In genomic region chr5:31920890-31921289, GRCm38 (mm10) we compare ENCODE assay signal across 19 mouse cellular contexts.
DNase-seq lines count a peak whose midpoint lies in the region; ATAC-seq and TF ChIP-seq lines count a peak whose summit lies in the region.
"Had no signal": no experiment of that assay in that cellular context is flagged by ENCODE, and none has a peak within 500 bp of the region (broad histone marks: within the 10 kb centered on the region; RNA-seq: fewer than 3 reads in every experiment).

No protein-coding gene starts in this region.

- intact Hi-C loops in heart, postnatal 25 days (cut with DNase I) = no loop called here

- no peaks in the 10 kb centered on the region for H3K36me3 ChIP-seq in heart, embryonic 12.5 days
- H3K36me3 ChIP-seq in intestine, embryonic 15.5 days = no peaks in the 10 kb centered on the region
- no peaks in the 10 kb centered on the region for H3K36me3 ChIP-seq in stomach, postnatal 0 days (ENCODE audit: control insufficient read depth, insufficient read depth, low read length)
- H3K36me3 ChIP-seq: midbrain, embryonic 15.5 days had no signal

- no peak overlapping the region for H3K4me2 ChIP-seq in heart, embryonic 12.5 days
- H3K4me2 ChIP-seq in intestine, embryonic 15.5 days (replicated peaks) = no peak overlapping the region
- H3K4me2 ChIP-seq in stomach, postnatal 0 days (replicated peaks; ENCODE audit: low read depth) = no peak overlapping the region
- H3K4me2 ChIP-seq: liver, embryonic 11.5 days; midbrain, embryonic 15.5 days had no signal

- peaks cover 10% of the 10 kb centered on the region; the same call in 1 of the 2 replicates for H3K4me1 ChIP-seq in heart, embryonic 12.5 days (replicated peaks)
- H3K4me1 ChIP-seq in intestine, embryonic 15.5 days (replicated peaks) = peaks cover 20% of the 10 kb centered on the region
- H3K4me1 ChIP-seq in stomach, postnatal 0 days (replicated peaks; ENCODE audit: control insufficient read depth, insufficient read depth) = no peaks in the 10 kb centered on the region
- H3K4me1 ChIP-seq: midbrain, embryonic 15.5 days had no signal

- TF ChIP-seq EP300 in stomach, postnatal 0 days (optimal IDR thresholded peaks at IDR 0.05) = no peak

- 0 out of 2 replicates have a peak, but pooled peaks cover 4% of the 10 kb centered on the region for H3K9me3 ChIP-seq in heart, embryonic 12.5 days (replicated peaks)
- no peaks in the 10 kb centered on the region for H3K9me3 ChIP-seq in intestine, embryonic 15.5 days
- no peaks in the 10 kb centered on the region for H3K9me3 ChIP-seq in stomach, postnatal 0 days (ENCODE audit: control insufficient read depth, low read length)
- H3K9me3 ChIP-seq: midbrain, embryonic 15.5 days had no signal

- WGBS in heart, embryonic 12.5 days = 42% methylated on average over 1 of the region's 1 CpGs
- 25% methylated on average over 1 of the region's 1 CpGs for WGBS in intestine, embryonic 15.5 days
- 47% methylated on average over 1 of the region's 1 CpGs for WGBS in stomach, postnatal 0 days

- no peak for TF ChIP-seq CTCF in stomach, postnatal 0 days (IDR thresholded peaks at IDR 0.05; ENCODE audit: low read depth)

- no peak overlapping the region for H3K9ac ChIP-seq in heart, embryonic 12.5 days
- H3K9ac ChIP-seq in intestine, embryonic 15.5 days = no peak overlapping the region
- no peak overlapping the region for H3K9ac ChIP-seq in stomach, postnatal 0 days (ENCODE audit: low read length)
- H3K9ac ChIP-seq: midbrain, embryonic 15.5 days had no signal

- H3K4me3 ChIP-seq in heart, embryonic 12.5 days = no peak overlapping the region
- no peak overlapping the region for H3K4me3 ChIP-seq in intestine, embryonic 15.5 days (replicated peaks)
- H3K4me3 ChIP-seq in stomach, postnatal 0 days (ENCODE audit: low read depth, low read length) = no peak overlapping the region
- H3K4me3 ChIP-seq: midbrain, embryonic 15.5 days had no signal

- H3K27me3 ChIP-seq in heart, embryonic 12.5 days (replicated peaks) = no peaks in the 10 kb centered on the region
- H3K27me3 ChIP-seq in intestine, embryonic 15.5 days (replicated peaks) = no peaks in the 10 kb centered on the region
- no peaks in the 10 kb centered on the region for H3K27me3 ChIP-seq in stomach, postnatal 0 days (ENCODE audit: control insufficient read depth, insufficient read depth, low read length)
- H3K27me3 ChIP-seq: midbrain, embryonic 15.5 days had no signal

- no peak for DNase-seq in heart, postnatal 25 days (ENCODE audit: low spot score)
- DNase-seq in lung, postnatal 25 days (ENCODE audit: low spot score) = peak; percentile 20
- no peak for DNase-seq in lung, postnatal 4 days
- DNase-seq in stomach, postnatal 0 days (ENCODE audit: low spot score) = no peak
- no peak for DNase-seq in right cerebral cortex, postnatal 10 days (ENCODE audit: low spot score in 2 of 2)
- DNase-seq: adrenal gland, postnatal 14 days; cerebellum, adult 2 months; gastrocnemius, postnatal 10 days; heart, postnatal 4 days; kidney, adult 8-10 months; kidney, postnatal 4 days; left cerebral cortex, postnatal 4 days; spleen, adult 18-20 months; thymus, postnatal 25 days had no signal

- H3K27ac ChIP-seq in heart, embryonic 12.5 days (ENCODE audit: poor library complexity, severe bottlenecking) = peak overlapping the region; percentile 29; the same call in 1 of the 2 replicates
- no peak overlapping the region; the same call in 1 of the 2 replicates for H3K27ac ChIP-seq in intestine, embryonic 15.5 days
- 0 out of 2 replicates have a peak overlapping the region, but pooled peaks have one; percentile 30 for H3K27ac ChIP-seq in stomach, postnatal 0 days (replicated peaks)
- H3K27ac ChIP-seq: hindbrain, postnatal 0 days; midbrain, embryonic 15.5 days had no signal

- no peak for ATAC-seq in heart, embryonic 12.5 days (ENCODE audit: insufficient number of reproducible peaks, low FRiP score)
- peak; percentile 61; the same call in 1 of the 2 replicates for ATAC-seq in intestine, embryonic 15.5 days
- ATAC-seq in stomach, postnatal 0 days (ENCODE audit: low FRiP score, low TSS enrichment) = no peak; the same call in 1 of the 2 replicates
- ATAC-seq: hindbrain, postnatal 0 days; midbrain, embryonic 15.5 days had no signal
